In genomic region chr1:177321655-177322306, GRCm38 (mm10) we compare ENCODE assay signal across 9 mouse cellular contexts.
DNase-seq lines count a peak whose midpoint lies in the region; ATAC-seq lines count a peak whose summit lies in the region.
"Had no signal": no experiment of that assay in that cellular context is flagged by ENCODE, and none has a peak within 500 bp of the region (broad histone marks: within the 10 kb centered on the region; RNA-seq: fewer than 3 reads in every experiment).

No protein-coding gene starts in this region.

- peaks cover 14% of the 10 kb centered on the region; the same call in 1 of the 2 replicates for H3K4me1 ChIP-seq in embryonic facial prominence, embryonic 15.5 days
- peaks cover 16% of the 10 kb centered on the region for H3K4me1 ChIP-seq in midbrain, embryonic 13.5 days (replicated peaks)
- H3K4me1 ChIP-seq: stomach, embryonic 15.5 days had no signal

- WGBS in embryonic facial prominence, embryonic 15.5 days = 45% methylated on average over 5 of the region's 5 CpGs
- 25% methylated on average over 5 of the region's 5 CpGs for WGBS in midbrain, embryonic 13.5 days

- peak overlapping the region; percentile 89 for H3K4me2 ChIP-seq in embryonic facial prominence, embryonic 15.5 days (replicated peaks)
- peak overlapping the region; percentile 76; the same call in 1 of the 2 replicates for H3K4me2 ChIP-seq in midbrain, embryonic 13.5 days (replicated peaks)

- H3K9ac ChIP-seq in embryonic facial prominence, embryonic 15.5 days = no peak overlapping the region
- no peak overlapping the region for H3K9ac ChIP-seq in midbrain, embryonic 13.5 days (replicated peaks)
- H3K9ac ChIP-seq: stomach, embryonic 15.5 days had no signal

- no peaks in the 10 kb centered on the region for H3K36me3 ChIP-seq in embryonic facial prominence, embryonic 15.5 days
- H3K36me3 ChIP-seq in midbrain, embryonic 13.5 days = no peaks in the 10 kb centered on the region
- H3K36me3 ChIP-seq: stomach, embryonic 15.5 days had no signal

- DNase-seq in right cerebral cortex, adult 18-20 months = peak; percentile 58
- no peak for DNase-seq in right cerebral cortex, postnatal 14 days
- peak; percentile 52 for DNase-seq in cerebellum, adult 11-12 months
- no peak for DNase-seq in frontal cortex, postnatal 25 days (ENCODE audit: low spot score in 2 of 2)
- no peak for DNase-seq in heart, adult 8-10 months (ENCODE audit: low spot score)

- no peaks in the 10 kb centered on the region for H3K27me3 ChIP-seq in embryonic facial prominence, embryonic 15.5 days
- H3K27me3 ChIP-seq in midbrain, embryonic 13.5 days = no peaks in the 10 kb centered on the region
- H3K27me3 ChIP-seq: stomach, embryonic 15.5 days had no signal

- no peaks in the 10 kb centered on the region for H3K9me3 ChIP-seq in embryonic facial prominence, embryonic 15.5 days (replicated peaks)
- H3K9me3 ChIP-seq in midbrain, embryonic 13.5 days = no peaks in the 10 kb centered on the region
- H3K9me3 ChIP-seq: stomach, embryonic 15.5 days had no signal

- ATAC-seq in embryonic facial prominence, embryonic 15.5 days (ENCODE audit: insufficient number of reproducible peaks, low FRiP score, low TSS enrichment, low read depth) = no peak
- ATAC-seq in midbrain, embryonic 13.5 days = peak; percentile 25; the same call in 1 of the 2 replicates
- no peak for ATAC-seq in inflammation-experienced regulatory T-cells, adult 6 months

- no peak overlapping the region for H3K27ac ChIP-seq in embryonic facial prominence, embryonic 15.5 days (replicated peaks)
- peak overlapping the region; percentile 47; the same call in 1 of the 2 replicates for H3K27ac ChIP-seq in midbrain, embryonic 13.5 days
- H3K27ac ChIP-seq: stomach, embryonic 15.5 days had no signal

- H3K4me3 ChIP-seq in embryonic facial prominence, embryonic 15.5 days (replicated peaks) = no peak overlapping the region
- no peak overlapping the region for H3K4me3 ChIP-seq in midbrain, embryonic 13.5 days (replicated peaks)

Comparison
In these comparisons a context has a peak if more than half of its experiments do, and no peak if none do; other contexts are left out.
1. DNase-seq: peak in right cerebral cortex, adult 18-20 months (single experiment) and cerebellum, adult 11-12 months (single experiment); none in right cerebral cortex, postnatal 14 days (single experiment), frontal cortex, postnatal 25 days (0 of 2) and heart, adult 8-10 months (single experiment).